Mouse (Mus musculus): ENCODE data around the gene Sall4. TPM values are rescaled to one million over a fixed set of nuclear protein-coding genes. Genes with fewer than 3 reads are reported as not detected.

Sall4 gene
- polyA plus RNA-seq, 1 experiment from 2014 or later = 2.1 TPM

GRCm38 (mm10) chr2:168786174-168786573 is 18.4 kb upstream of the Sall4 start:
- Histone ChIP-seq H3K36me3 (ENCODE audit: control insufficient read depth, insufficient read depth, low read length) (no peaks in the 10 kb centered on the region), H3K4me2 (replicated peaks; ENCODE audit: low read depth, low read length) (no peak overlapping the region), H3K27ac (ENCODE audit: low read length) (no peak overlapping the region), H3K4me3 (ENCODE audit: low read depth, low read length) (no peak overlapping the region), H3K9ac (replicated peaks; ENCODE audit: low read depth, low read length) (no peak overlapping the region), H3K4me1 (ENCODE audit: control insufficient read depth, insufficient read depth, low read length) (no peaks in the 10 kb centered on the region), H3K27me3 (ENCODE audit: control insufficient read depth, insufficient read depth, low read length) (no peaks in the 10 kb centered on the region), H3K9me3 (ENCODE audit: control insufficient read depth, low read depth, low read length) (no peaks in the 10 kb centered on the region)
- WGBS = 88% methylated on average over 9 of the region's 9 CpGs
- ATAC-seq (ENCODE audit: insufficient number of reproducible peaks, insufficient read depth, low FRiP score, low read depth) = no peak

GRCm38 (mm10) chr2:168780596-168780995 is 12.9 kb upstream of the Sall4 start:
- no peaks in the 10 kb centered on the region for H3K36me3 ChIP-seq (ENCODE audit: control insufficient read depth, insufficient read depth, low read length)
- H3K4me2 ChIP-seq (replicated peaks; ENCODE audit: low read depth, low read length) = no peak overlapping the region
- H3K27me3 ChIP-seq (ENCODE audit: control insufficient read depth, insufficient read depth, low read length) = no peaks in the 10 kb centered on the region
- no peak overlapping the region for H3K4me3 ChIP-seq (ENCODE audit: low read depth, low read length)
- no peaks in the 10 kb centered on the region for H3K9me3 ChIP-seq (ENCODE audit: control insufficient read depth, low read depth, low read length)
- peaks cover 7% of the 10 kb centered on the region; the same call in 1 of the 2 replicates for H3K4me1 ChIP-seq (ENCODE audit: control insufficient read depth, insufficient read depth, low read length)
- no peak for ATAC-seq (ENCODE audit: insufficient number of reproducible peaks, insufficient read depth, low FRiP score, low read depth)
- 39% methylated on average over 9 of the region's 9 CpGs for WGBS
- H3K9ac ChIP-seq (replicated peaks; ENCODE audit: low read depth, low read length) = no peak overlapping the region
- H3K27ac ChIP-seq (ENCODE audit: low read length) = no peak overlapping the region

DNA sequence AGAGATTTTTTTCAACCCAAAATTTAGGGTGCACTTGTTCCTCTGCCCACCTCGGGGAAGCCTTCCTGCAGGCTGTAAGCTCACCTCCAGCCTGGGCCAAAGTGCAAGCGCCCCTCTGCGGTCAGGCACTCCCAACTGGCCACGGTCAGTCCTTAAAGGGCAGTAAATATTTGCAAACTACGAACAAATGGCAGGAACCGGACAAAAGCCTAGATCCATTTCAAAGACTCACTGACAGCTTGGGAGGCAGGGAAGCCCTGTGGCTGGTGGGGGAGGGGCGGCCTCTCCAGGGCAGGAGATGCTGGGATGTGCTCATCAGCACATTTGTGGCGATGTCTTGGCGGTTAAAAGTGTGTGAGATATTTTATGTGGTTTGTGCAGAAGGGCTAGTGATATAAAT is 12.3 kb upstream of the Sall4 start:
- 11% methylated on average over 9 of the region's 9 CpGs for WGBS
- Histone ChIP-seq H3K4me3 (ENCODE audit: low read depth, low read length) (no peak overlapping the region), H3K27ac (ENCODE audit: low read length) (no peak overlapping the region), H3K36me3 (ENCODE audit: control insufficient read depth, insufficient read depth, low read length) (no peaks in the 10 kb centered on the region), H3K27me3 (ENCODE audit: control insufficient read depth, insufficient read depth, low read length) (no peaks in the 10 kb centered on the region), H3K9me3 (ENCODE audit: control insufficient read depth, low read depth, low read length) (no peaks in the 10 kb centered on the region), H3K9ac (replicated peaks; ENCODE audit: low read depth, low read length) (no peak overlapping the region), H3K4me1 (ENCODE audit: control insufficient read depth, insufficient read depth, low read length) (peaks cover 7% of the 10 kb centered on the region; the same call in 1 of the 2 replicates), H3K4me2 (replicated peaks; ENCODE audit: low read depth, low read length) (no peak overlapping the region)
- ATAC-seq (ENCODE audit: insufficient number of reproducible peaks, insufficient read depth, low FRiP score, low read depth) = no peak

DNA sequence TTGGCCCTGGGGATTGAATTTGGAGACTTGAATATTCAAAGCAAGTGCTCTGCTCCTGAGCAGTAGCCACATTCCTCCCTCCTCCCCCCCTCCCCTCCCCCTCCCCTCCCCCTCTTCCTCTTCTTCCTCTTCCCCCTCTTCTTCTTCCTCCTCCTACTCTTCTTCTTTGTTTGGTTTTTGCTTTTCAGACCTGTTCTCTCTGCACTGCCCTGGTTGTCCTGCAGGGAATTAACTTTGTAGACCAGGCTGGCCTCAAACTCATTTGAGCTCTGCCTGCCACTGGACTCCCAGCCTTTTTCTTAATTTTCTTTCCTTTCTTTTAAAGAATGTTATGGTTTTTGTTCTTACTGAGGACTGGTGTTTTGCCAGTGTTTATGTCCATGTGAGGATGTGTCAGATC is 9.7 kb upstream of the Sall4 start:
- H3K27me3 ChIP-seq (ENCODE audit: control insufficient read depth, insufficient read depth, low read length) = no peaks in the 10 kb centered on the region
- no peak overlapping the region for H3K4me3 ChIP-seq (ENCODE audit: low read depth, low read length)
- no peaks in the 10 kb centered on the region for H3K36me3 ChIP-seq (ENCODE audit: control insufficient read depth, insufficient read depth, low read length)
- H3K4me1 ChIP-seq (ENCODE audit: control insufficient read depth, insufficient read depth, low read length) = peaks cover 7% of the 10 kb centered on the region; the same call in 1 of the 2 replicates
- H3K9ac ChIP-seq (replicated peaks; ENCODE audit: low read depth, low read length) = no peak overlapping the region
- H3K27ac ChIP-seq (ENCODE audit: low read length) = no peak overlapping the region
- no peak overlapping the region for H3K4me2 ChIP-seq (replicated peaks; ENCODE audit: low read depth, low read length)
- ATAC-seq (ENCODE audit: insufficient number of reproducible peaks, insufficient read depth, low FRiP score, low read depth) = no peak
- H3K9me3 ChIP-seq (ENCODE audit: control insufficient read depth, low read depth, low read length) = no peaks in the 10 kb centered on the region

DNA sequence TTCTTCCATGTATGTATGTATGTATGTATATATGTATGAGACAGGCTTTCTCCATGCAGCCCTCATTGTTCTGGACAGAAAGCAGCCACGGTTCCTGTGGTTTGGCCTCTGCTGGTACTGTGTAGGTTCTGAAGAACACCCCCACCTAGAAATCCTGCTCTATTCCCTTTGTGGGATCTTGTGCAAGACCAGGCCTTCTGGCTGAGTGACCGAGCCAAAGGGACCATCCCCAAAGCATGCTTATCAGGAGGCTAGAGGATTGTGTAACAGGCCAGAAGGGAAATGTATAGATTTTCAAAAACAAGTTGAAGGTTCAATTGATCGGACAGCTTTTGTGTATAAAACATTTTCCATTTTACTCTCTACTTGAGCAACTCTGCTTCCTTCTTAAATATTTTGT is 8.5 kb upstream of the Sall4 start:
- WGBS = 78% methylated on average over 3 of the region's 3 CpGs
- H3K27ac ChIP-seq (ENCODE audit: low read length) = no peak overlapping the region
- ATAC-seq (ENCODE audit: insufficient number of reproducible peaks, insufficient read depth, low FRiP score, low read depth) = no peak

DNA sequence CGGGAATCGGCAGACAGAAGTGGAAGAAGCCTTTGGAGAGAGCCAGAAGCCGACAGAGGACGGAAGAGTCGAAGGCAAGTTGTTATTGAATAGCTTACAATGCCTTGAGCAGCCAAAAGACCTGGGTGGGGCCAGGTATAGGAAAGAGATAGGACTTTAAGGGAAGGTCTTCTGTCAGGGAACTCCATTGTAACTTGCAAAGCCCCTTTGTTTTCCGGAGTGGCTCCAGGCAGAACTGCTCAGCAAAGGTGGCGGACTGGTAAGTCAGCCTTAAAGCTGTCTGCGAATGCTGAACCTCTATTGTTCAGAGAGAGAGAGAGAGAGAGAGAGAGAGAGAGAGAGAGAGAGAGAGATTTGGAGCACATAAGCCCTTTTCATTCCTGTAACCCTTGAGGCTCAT is 1.5 kb upstream of the Sall4 start:
- 61% methylated on average over 8 of the region's 8 CpGs for WGBS
- Histone ChIP-seq H3K4me3 (ENCODE audit: low read depth, low read length) (no peak overlapping the region), H3K36me3 (ENCODE audit: control insufficient read depth, insufficient read depth, low read length) (no peaks in the 10 kb centered on the region), H3K9ac (replicated peaks; ENCODE audit: low read depth, low read length) (no peak overlapping the region), H3K4me1 (ENCODE audit: control insufficient read depth, insufficient read depth, low read length) (peaks cover 8% of the 10 kb centered on the region), H3K27me3 (ENCODE audit: control insufficient read depth, insufficient read depth, low read length) (0 out of 2 replicates have a peak, but pooled peaks cover 7% of the 10 kb centered on the region), H3K27ac (ENCODE audit: low read length) (no peak overlapping the region), H3K4me2 (replicated peaks; ENCODE audit: low read depth, low read length) (no peak overlapping the region), H3K9me3 (ENCODE audit: control insufficient read depth, low read depth, low read length) (no peaks in the 10 kb centered on the region)
- no peak for ATAC-seq (ENCODE audit: insufficient number of reproducible peaks, insufficient read depth, low FRiP score, low read depth)

More for the DNA sequence above, 8.5 kb upstream of the Sall4 start:
- H3K4me2 ChIP-seq (replicated peaks; ENCODE audit: low read depth, low read length) = no peak overlapping the region
- H3K9ac ChIP-seq (replicated peaks; ENCODE audit: low read depth, low read length) = no peak overlapping the region
- no peaks in the 10 kb centered on the region for H3K9me3 ChIP-seq (ENCODE audit: control insufficient read depth, low read depth, low read length)
- no peak overlapping the region for H3K4me3 ChIP-seq (ENCODE audit: low read depth, low read length)
- H3K27me3 ChIP-seq (ENCODE audit: control insufficient read depth, insufficient read depth, low read length) = no peaks in the 10 kb centered on the region
- peaks cover 7% of the 10 kb centered on the region; the same call in 1 of the 2 replicates for H3K4me1 ChIP-seq (ENCODE audit: control insufficient read depth, insufficient read depth, low read length)
- H3K36me3 ChIP-seq (ENCODE audit: control insufficient read depth, insufficient read depth, low read length) = no peaks in the 10 kb centered on the region

DNA sequence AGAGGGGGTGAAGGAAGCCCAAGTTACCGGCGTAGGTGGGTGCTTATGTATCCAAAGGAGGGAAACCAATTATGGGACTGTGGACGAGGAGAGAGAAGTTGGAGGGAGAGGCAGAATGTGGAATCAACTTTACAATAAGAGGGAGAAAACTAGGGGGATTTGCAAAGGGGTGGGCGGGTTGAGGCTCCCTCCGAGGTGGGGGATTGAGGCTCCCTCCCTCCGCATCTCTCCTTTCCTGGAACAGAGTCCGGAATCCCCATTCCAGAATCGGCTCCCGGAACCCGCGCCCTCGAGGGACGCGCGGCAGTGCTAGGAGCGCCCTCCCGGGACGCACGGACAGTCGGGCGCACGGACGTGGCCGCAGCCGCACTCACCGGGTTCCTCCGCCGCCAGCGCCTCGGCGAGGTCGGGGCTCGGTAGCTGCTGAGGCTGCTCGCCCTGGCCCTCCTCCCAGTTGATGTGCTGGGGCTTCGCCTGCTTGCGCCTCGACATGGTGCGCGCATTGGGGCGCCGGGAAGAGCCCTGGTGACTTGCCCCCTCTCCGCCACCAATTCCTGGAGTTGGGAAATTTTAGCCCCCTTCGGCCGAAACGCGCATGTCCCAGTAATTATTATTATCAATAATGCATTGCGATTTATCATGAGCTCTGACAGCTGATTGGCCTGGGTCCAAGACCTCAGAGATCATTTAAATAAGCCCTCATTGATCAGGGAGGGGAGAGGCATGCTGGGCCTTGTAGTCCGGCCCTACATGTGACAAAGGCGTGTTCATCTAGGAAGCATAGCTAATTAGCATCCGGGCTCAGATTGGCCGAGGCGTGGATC is 993 bp downstream of the Sall4 start:
- under 1% methylated on average over 51 of the region's 52 CpGs for WGBS
- peak overlapping the region; percentile 58 for H3K9ac ChIP-seq (replicated peaks; ENCODE audit: low read depth, low read length)
- H3K27me3 ChIP-seq (ENCODE audit: control insufficient read depth, insufficient read depth, low read length) = 0 out of 2 replicates have a peak, but pooled peaks cover 7% of the 10 kb centered on the region
- H3K4me1 ChIP-seq (ENCODE audit: control insufficient read depth, insufficient read depth, low read length) = peaks cover 15% of the 10 kb centered on the region
- peak overlapping the region; percentile 57 for H3K4me3 ChIP-seq (ENCODE audit: low read depth, low read length)
- ATAC-seq (ENCODE audit: insufficient number of reproducible peaks, insufficient read depth, low FRiP score, low read depth) = 0 out of 2 replicates have a peak, but pooled peaks have one; percentile 38
- H3K36me3 ChIP-seq (ENCODE audit: control insufficient read depth, insufficient read depth, low read length) = no peaks in the 10 kb centered on the region
- no peaks in the 10 kb centered on the region for H3K9me3 ChIP-seq (ENCODE audit: control insufficient read depth, low read depth, low read length)
- peak overlapping the region; percentile 61; the same call in 1 of the 2 replicates for H3K27ac ChIP-seq (ENCODE audit: low read length)
- H3K4me2 ChIP-seq (replicated peaks; ENCODE audit: low read depth, low read length) = peak overlapping the region; percentile 99

- H3K9me3 ChIP-seq (ENCODE audit: control insufficient read depth, low read depth, low read length) = no peaks in the 10 kb centered on the region
- no peak for ATAC-seq (ENCODE audit: insufficient number of reproducible peaks, insufficient read depth, low FRiP score, low read depth)
- peak overlapping the region; percentile 99 for H3K4me2 ChIP-seq (replicated peaks; ENCODE audit: low read depth, low read length)
- no peaks in the 10 kb centered on the region for H3K36me3 ChIP-seq (ENCODE audit: control insufficient read depth, insufficient read depth, low read length)
- H3K27ac ChIP-seq (ENCODE audit: low read length) = peak overlapping the region; percentile 27; the same call in 1 of the 2 replicates
- peak overlapping the region; percentile 58 for H3K9ac ChIP-seq (replicated peaks; ENCODE audit: low read depth, low read length)
- WGBS = under 1% methylated on average over 64 of the region's 65 CpGs
- H3K27me3 ChIP-seq (ENCODE audit: control insufficient read depth, insufficient read depth, low read length) = 0 out of 2 replicates have a peak, but pooled peaks cover 7% of the 10 kb centered on the region
- H3K4me1 ChIP-seq (ENCODE audit: control insufficient read depth, insufficient read depth, low read length) = peaks cover 16% of the 10 kb centered on the region
- peak overlapping the region; percentile 57 for H3K4me3 ChIP-seq (ENCODE audit: low read depth, low read length)
Measured at GRCm38 (mm10) chr2:168765696-168766537, 1.8 kb downstream of the Sall4 start.

Data from stomach, embryonic 14.5 days (tissue).